Mouse (Mus musculus) midbrain, postnatal 0 days (tissue): ENCODE results near the gene Gm49425. TPM values are rescaled to one million over a fixed set of nuclear protein-coding genes. Genes with fewer than 3 reads are reported as not detected.
A peak's percentile ranks its signal among the peaks of the same experiment; 100 is the strongest.
"Not testable (repeated sequence)": the region's sequence is repeated elsewhere in the genome, so short reads cannot be mapped to it uniquely, and the experiment has no call there.

ENCODE experiments used
- ATAC-seq: fragments of 200-750 bp; cut with Nextera tagmentation; 2 replicates; pipeline ENCODE4 v1.8.0; 2017; ENCODE audit warnings: moderate number of reproducible peaks, mild to moderate bottlenecking, moderate TSS enrichment, moderate library complexity; ENCODE audit not compliant: low FRiP score
- DNase-seq: peaks from one replicate; pipeline ENCODE4 v3.0.0-alpha.2; 2015; ENCODE audit warnings: low spot score
- H3K27ac ChIP-seq: fragments of 300-500 bp; sonication (generic); 2 replicates; pipeline ENCODE4 v1.5.1; 2014; ENCODE audit warnings: low read depth, mild to moderate bottlenecking, low read length, mixed read lengths
- H3K27me3 ChIP-seq: fragments of 300-500 bp; sonication (generic); 2 replicates; pipeline ENCODE4 v1.6.1; 2014; ENCODE audit warnings: low read length, control low read depth, mixed read lengths; ENCODE audit not compliant: insufficient read depth
- H3K36me3 ChIP-seq: fragments of 300-500 bp; sonication (generic); 2 replicates; pipeline ENCODE4 v1.6.1; 2014; ENCODE audit warnings: low read length, control low read depth, mixed read lengths; ENCODE audit not compliant: insufficient read depth
- H3K4me1 ChIP-seq: fragments of 300-500 bp; sonication (generic); 2 replicates; pipeline ENCODE4 v1.6.1; 2014; ENCODE audit warnings: mild to moderate bottlenecking, control low read depth, antibody characterized with exemption, low read length, mixed read lengths; ENCODE audit not compliant: insufficient read depth
- H3K4me2 ChIP-seq: fragments of 300-500 bp; sonication (generic); 2 replicates; pipeline ENCODE4 v1.6.1; 2014; ENCODE audit warnings: low read depth, mild to moderate bottlenecking, low read length, mixed read lengths; ENCODE audit not compliant: poor library complexity, severe bottlenecking
- H3K4me3 ChIP-seq: fragments of 300-500 bp; sonication (generic); 2 replicates; pipeline ENCODE4 v1.5.1; 2014; ENCODE audit warnings: low read depth, mild to moderate bottlenecking, low read length, moderate library complexity
- H3K9ac ChIP-seq: fragments of 300-500 bp; sonication (generic); replicated peaks from 2 replicates; pipeline ENCODE4 v1.6.1; 2014; ENCODE audit warnings: mild to moderate bottlenecking, low read length, moderate library complexity, mixed read lengths; ENCODE audit not compliant: poor library complexity, severe bottlenecking
- H3K9me3 ChIP-seq: fragments of 300-500 bp; sonication (generic); 2 replicates; pipeline ENCODE4 v1.6.1; 2016; ENCODE audit warnings: low read length, control low read depth
- CTCF ChIP-seq: IDR thresholded peaks from 2 replicates; pipeline ENCODE4 v1.5.1; 2016; ENCODE audit warnings: antibody characterized with exemption, mild to moderate bottlenecking
- WGBS: fragments of 180-500 bp; shearing (Covaris S2); extraction: QIAGEN DNeasy Blood & Tissue Kit; methylation state at CpG from one replicate; pipeline ENCODE4 v1.1.7; 2014; 5-methylcytosine and 5-hydroxymethylcytosine counted together
- polyA plus RNA-seq: library from polyadenylated mRNA; unstranded; fragments of >200 nt; fragmentation: Nextera tagmentation; extraction: Ambion mirVana; gene quantifications from 2 replicates; pipeline ENCODE4 v1.2.1, GENCODE M21; 2015
- total RNA-seq: library from RNA; depleted of rRNA; stranded (reverse); fragments of >200 nt; gene quantifications from 2 replicates; pipeline ENCODE4 v1.2.3, GENCODE M21; 2014; rRNA removed

The Gm49425 gene
- total RNA-seq (not detected in 2 replicates), polyA plus RNA-seq (not detected in 2 replicates)

- H3K27me3 ChIP-seq, H3K36me3 ChIP-seq, H3K4me2 ChIP-seq, H3K9ac ChIP-seq, ATAC-seq, H3K27ac ChIP-seq, H3K4me1 ChIP-seq, H3K9me3 ChIP-seq, H3K4me3 ChIP-seq, DNase-seq: not testable (repeated sequence)
- WGBS: 78% methylated on average over 2 of the region's 2 CpGs
Observed at GRCm38 (mm10) chr15:101517161-101517560, at the start of gene Gm49425. Gene Gm49425, minus strand, starts transcription at chr15:101517261.

- Histone ChIP-seq H3K36me3 (no peaks in the 10 kb centered on the region), H3K27ac (no peak within 1 kb of the TSS), H3K9ac (no peak within 1 kb of the TSS), H3K9me3 (no peaks in the 10 kb centered on the region), H3K27me3 (no peaks in the 10 kb centered on the region), H3K4me2 (no peak within 1 kb of the TSS), H3K4me1 (no peaks in the 10 kb centered on the region), H3K4me3 (no peak within 1 kb of the TSS)
- ATAC-seq (no peak), DNase-seq (no peak)
- 72% methylated on average over 5 of the region's 5 CpGs for WGBS
- TF ChIP-seq CTCF: no peak
Observed at GRCm38 (mm10) chr15:101562850-101563249, 45.8 kb upstream of the Gm49425 start, which contains the start of gene Krt90. Gene Krt90, minus strand, starts transcription at chr15:101562950.

GRCm38 (mm10) chr15:101558034-101558646 lies 41.1 kb upstream of the Gm49425 start:
- Histone ChIP-seq H3K9me3 (no peaks in the 10 kb centered on the region), H3K36me3 (no peaks in the 10 kb centered on the region), H3K27ac (no peak overlapping the region), H3K4me2 (no peak overlapping the region), H3K9ac (no peak overlapping the region), H3K4me1 (no peaks in the 10 kb centered on the region), H3K27me3 (no peaks in the 10 kb centered on the region), H3K4me3 (no peak overlapping the region)
- ATAC-seq (no peak), DNase-seq (no peak)
- no peak for TF ChIP-seq CTCF
- WGBS: 7% methylated on average over 7 of the region's 7 CpGs

GRCm38 (mm10) chr15:101553169-101553568 lies 36.1 kb upstream of the Gm49425 start:
- peak overlapping the region; percentile 24; the same call in 1 of the 2 replicates for H3K9ac ChIP-seq
- peak; percentile 51 for DNase-seq
- H3K4me3 ChIP-seq: peak overlapping the region; percentile 16; the same call in 1 of the 2 replicates

GRCm38 (mm10) chr15:101552188-101552587 lies 35.1 kb upstream of the Gm49425 start:
- no peak for ATAC-seq
- Histone ChIP-seq H3K27me3 (0 out of 2 replicates have a peak, but pooled peaks cover 5% of the 10 kb centered on the region), H3K4me1 (no peaks in the 10 kb centered on the region), H3K27ac (no peak overlapping the region), H3K9ac (no peak overlapping the region), H3K4me2 (no peak overlapping the region), H3K4me3 (no peak overlapping the region), H3K36me3 (no peaks in the 10 kb centered on the region), H3K9me3 (no peaks in the 10 kb centered on the region)
- 88% methylated on average over 8 of the region's 8 CpGs for WGBS
- DNase-seq: no peak
- TF ChIP-seq CTCF: no peak

More at GRCm38 (mm10) chr15:101553169-101553568, 36.1 kb upstream of the Gm49425 start:
- TF ChIP-seq CTCF: no peak
- WGBS: 2% methylated on average over 10 of the region's 11 CpGs
- Histone ChIP-seq H3K4me2 (peak overlapping the region; percentile 39), H3K27me3 (0 out of 2 replicates have a peak, but pooled peaks cover 5% of the 10 kb centered on the region), H3K27ac (no peak overlapping the region), H3K36me3 (no peaks in the 10 kb centered on the region), H3K4me1 (no peaks in the 10 kb centered on the region), H3K9me3 (no peaks in the 10 kb centered on the region)
- peak; percentile 66; the same call in 1 of the 2 replicates for ATAC-seq

GRCm38 (mm10) chr15:101550567-101550966 lies 33.5 kb upstream of the Gm49425 start, which contains the start of gene Krt82:
Gene Krt82, minus strand, starts transcription at chr15:101550667.
- WGBS: 83% methylated on average over 7 of the region's 7 CpGs
- no peaks in the 10 kb centered on the region for H3K9me3 ChIP-seq
- DNase-seq: no peak
- no peaks in the 10 kb centered on the region for H3K36me3 ChIP-seq
- no peaks in the 10 kb centered on the region for H3K4me1 ChIP-seq
- no peak within 1 kb of the TSS for H3K4me3 ChIP-seq
- H3K27me3 ChIP-seq: 0 out of 2 replicates have a peak, but pooled peaks cover 5% of the 10 kb centered on the region
- H3K27ac ChIP-seq: no peak within 1 kb of the TSS
- H3K4me2 ChIP-seq: no peak within 1 kb of the TSS
- no peak for TF ChIP-seq CTCF
- H3K9ac ChIP-seq: no peak within 1 kb of the TSS
- ATAC-seq: no peak
